Mouse (Mus musculus) fat pad, adult 2 months (tissue): Measurements from ENCODE around the gene Agbl4.

ENCODE experiments used
- DNase-seq: peaks from one replicate; pipeline ENCODE4 v3.0.0-alpha.2; 2011; ENCODE audit warnings: low read depth, low spot score; ENCODE audit errors: extremely low read depth

Agbl4 gene

GRCm38 (mm10) chr4:111485189-111485588, 1087.7 kb downstream of the Agbl4 start:
- DNase-seq = no peak

- DNase-seq = no peak
These were observed 1088.7 kb downstream of the Agbl4 start for GRCm38 (mm10) chr4:111486187-111486586.

GRCm38 (mm10) chr4:111487233-111487843, 1089.9 kb downstream of the Agbl4 start:
- DNase-seq = no peak

GRCm38 (mm10) chr4:111493750-111494404, 1096.4 kb downstream of the Agbl4 start:
- no peak for DNase-seq

GRCm38 (mm10) chr4:111495949-111496348, 1098.5 kb downstream of the Agbl4 start:
- no peak for DNase-seq

GRCm38 (mm10) chr4:111498751-111499150, 1101.3 kb downstream of the Agbl4 start:
- DNase-seq = no peak

- DNase-seq = no peak
These were observed 1104.0 kb downstream of the Agbl4 start for GRCm38 (mm10) chr4:111501441-111501840.

GRCm38 (mm10) chr4:111502965-111503727, 1105.7 kb downstream of the Agbl4 start:
- DNase-seq = no peak

GRCm38 (mm10) chr4:111504952-111505351, 1107.5 kb downstream of the Agbl4 start:
- no peak for DNase-seq

GRCm38 (mm10) chr4:111510129-111510528, 1112.7 kb downstream of the Agbl4 start:
- no peak for DNase-seq

GRCm38 (mm10) chr4:111513921-111514320, 1116.5 kb downstream of the Agbl4 start:
- DNase-seq = no peak

- no peak for DNase-seq
These were observed 1118.7 kb downstream of the Agbl4 start for GRCm38 (mm10) chr4:111516136-111516535.

- no peak for DNase-seq
These were observed 1119.8 kb downstream of the Agbl4 start for GRCm38 (mm10) chr4:111517063-111517792.

GRCm38 (mm10) chr4:111518191-111518590, 1120.7 kb downstream of the Agbl4 start:
- DNase-seq = no peak

GRCm38 (mm10) chr4:111519267-111519666, 1121.8 kb downstream of the Agbl4 start:
- DNase-seq = no peak

GRCm38 (mm10) chr4:111520006-111520405, 1122.5 kb downstream of the Agbl4 start:
- DNase-seq = no peak

GRCm38 (mm10) chr4:111522974-111523373, 1125.5 kb downstream of the Agbl4 start:
- no peak for DNase-seq

- DNase-seq = no peak
These were observed 1131.5 kb downstream of the Agbl4 start for GRCm38 (mm10) chr4:111528961-111529360.

GRCm38 (mm10) chr4:111529996-111530395, 1132.5 kb downstream of the Agbl4 start:
- DNase-seq = no peak

- DNase-seq = no peak
These were observed 1133.1 kb downstream of the Agbl4 start for GRCm38 (mm10) chr4:111530537-111530936.

GRCm38 (mm10) chr4:111544684-111545083, 1147.2 kb downstream of the Agbl4 start:
- no peak for DNase-seq
